Mouse (Mus musculus): ENCODE data around the gene Zfyve16. TPM values are rescaled to one million over a fixed set of nuclear protein-coding genes. Genes with fewer than 3 reads are reported as not detected.
A peak's percentile ranks its signal among the peaks of the same experiment; 100 is the strongest.

Gene Zfyve16
- 1.4 and 2.2 TPM in 2 replicates for polyA plus RNA-seq (2012; rRNA removed)

- under 1% methylated on average over 46 of the region's 46 CpGs for WGBS
- peak; percentile 81 for DNase-seq (ENCODE audit: low read depth, low spot score)
Measured at GRCm38 (mm10) chr13:92530721-92531211, at the start of gene Zfyve16. Gene Zfyve16, minus strand, starts transcription at chr13:92530868.

GRCm38 (mm10) chr13:92578210-92578609 is 47.5 kb upstream of the Zfyve16 start:
- DNase-seq (ENCODE audit: low read depth, low spot score), result no peak
- 80% methylated on average over 4 of the region's 4 CpGs for WGBS

- no peak for DNase-seq (ENCODE audit: low read depth, low spot score)
- WGBS, result 71% methylated on average over 6 of the region's 6 CpGs
Measured at GRCm38 (mm10) chr13:92576688-92577087, 46.0 kb upstream of the Zfyve16 start.

GRCm38 (mm10) chr13:92576072-92576471 is 45.4 kb upstream of the Zfyve16 start, which contains the start of gene Spz1:
Gene Spz1, minus strand, starts transcription at chr13:92576172.
- DNase-seq (ENCODE audit: low read depth, low spot score), result no peak

GRCm38 (mm10) chr13:92559429-92559828 is 28.8 kb upstream of the Zfyve16 start:
- 88% methylated on average over 5 of the region's 5 CpGs for WGBS
- DNase-seq (ENCODE audit: low read depth, low spot score), result no peak

GRCm38 (mm10) chr13:92557229-92557628 is 26.6 kb upstream of the Zfyve16 start:
- 61% methylated on average over 2 of the region's 2 CpGs for WGBS
- DNase-seq (ENCODE audit: low read depth, low spot score), result no peak

- 55% methylated on average over 8 of the region's 8 CpGs for WGBS
- no peak for DNase-seq (ENCODE audit: low read depth, low spot score)
Measured at GRCm38 (mm10) chr13:92556458-92557126, 25.9 kb upstream of the Zfyve16 start.

GRCm38 (mm10) chr13:92547093-92547492 is 16.4 kb upstream of the Zfyve16 start:
- no peak for DNase-seq (ENCODE audit: low read depth, low spot score)
- WGBS, result 72% methylated on average over 4 of the region's 4 CpGs

- WGBS, result 70% methylated on average over 6 of the region's 6 CpGs
- no peak for DNase-seq (ENCODE audit: low read depth, low spot score)
Measured at GRCm38 (mm10) chr13:92540997-92541396, 10.3 kb upstream of the Zfyve16 start.

GRCm38 (mm10) chr13:92539126-92539525 is 8.5 kb upstream of the Zfyve16 start:
- 81% methylated on average over 4 of the region's 4 CpGs for WGBS
- DNase-seq (ENCODE audit: low read depth, low spot score), result no peak

GRCm38 (mm10) chr13:92533801-92534200 is 3.1 kb upstream of the Zfyve16 start:
- 26% methylated on average over 2 of the region's 2 CpGs for WGBS
- no peak for DNase-seq (ENCODE audit: low read depth, low spot score)

- 24% methylated on average over 2 of the region's 2 CpGs for WGBS
- DNase-seq (ENCODE audit: low read depth, low spot score), result peak; percentile 73
Measured at GRCm38 (mm10) chr13:92532216-92532615, 1.5 kb upstream of the Zfyve16 start.

- WGBS, result 4% methylated on average over 15 of the region's 15 CpGs
- no peak for DNase-seq (ENCODE audit: low read depth, low spot score)
Measured at GRCm38 (mm10) chr13:92531237-92531636, 569 bp upstream of the Zfyve16 start.

- WGBS, result 1% methylated on average over 47 of the region's 47 CpGs
- DNase-seq (ENCODE audit: low read depth, low spot score), result no peak
Measured at GRCm38 (mm10) chr13:92529828-92530720, 594 bp downstream of the Zfyve16 start.

GRCm38 (mm10) chr13:92523178-92523813 is 7.4 kb downstream of the Zfyve16 start:
- no peak for DNase-seq (ENCODE audit: low read depth, low spot score)
- WGBS, result 85% methylated on average over 5 of the region's 5 CpGs

GRCm38 (mm10) chr13:92504871-92505270 is 25.8 kb downstream of the Zfyve16 start:
- DNase-seq (ENCODE audit: low read depth, low spot score), result no peak
- 87% methylated on average over 12 of the region's 12 CpGs for WGBS

GRCm38 (mm10) chr13:92491923-92492322 is 38.7 kb downstream of the Zfyve16 start:
- DNase-seq (ENCODE audit: low read depth, low spot score), result no peak
- WGBS, result 66% methylated on average over 1 of the region's 1 CpGs

- WGBS, result 30% methylated on average over 4 of the region's 4 CpGs
- DNase-seq (ENCODE audit: low read depth, low spot score), result peak; percentile 29
Measured at GRCm38 (mm10) chr13:92490817-92491216, 39.9 kb downstream of the Zfyve16 start.

GRCm38 (mm10) chr13:92483852-92484463 is 46.7 kb downstream of the Zfyve16 start, which contains the start of gene Fam151b:
Gene Fam151b, minus strand, starts transcription at chr13:92484015.
- WGBS, result 6% methylated on average over 19 of the region's 19 CpGs
- peak; percentile 87 for DNase-seq (ENCODE audit: low read depth, low spot score)

GRCm38 (mm10) chr13:92483348-92483747 is 47.3 kb downstream of the Zfyve16 start:
- WGBS, result 2% methylated on average over 3 of the region's 3 CpGs
- DNase-seq (ENCODE audit: low read depth, low spot score), result no peak

Measured in large intestine, adult 2 months (tissue).